Mouse (Mus musculus) T-helper 1 cell (primary cell): ENCODE measurements around the gene Recql5.
"Not testable (repeated sequence)": the region's sequence is repeated elsewhere in the genome, so short reads cannot be mapped to it uniquely, and the experiment has no call there.

Experiments used
- in situ Hi-C: fragments of 300-600 bp; cut with MboI, MseI; formaldehyde crosslinking; loops from one replicate; pipeline ENCODE4 v1.15.1; 2025; ENCODE audit warnings: high pct_unique_total_duplicates

Recql5 gene

DNA sequence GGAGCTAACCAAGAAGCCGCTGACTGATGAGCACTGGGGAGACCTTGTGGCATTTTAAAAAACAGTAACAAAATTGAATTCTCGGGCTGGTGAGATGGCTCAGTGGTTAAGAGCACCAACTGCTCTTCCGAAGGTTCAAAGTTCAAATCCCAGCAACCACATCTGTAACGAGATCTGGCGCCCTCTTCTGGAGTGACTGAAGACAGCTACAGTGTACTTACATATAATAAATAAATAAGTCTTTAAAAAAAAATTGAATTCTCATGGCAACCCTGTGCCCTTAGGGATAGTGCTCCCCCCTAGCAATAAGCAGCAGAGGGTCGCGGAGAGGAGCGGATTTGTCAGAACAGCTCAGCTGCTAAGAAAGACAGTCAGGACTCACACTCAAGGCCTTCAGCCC is 69.4 kb downstream of the Recql5 start:
- in situ Hi-C loops, result no loop called here

DNA sequence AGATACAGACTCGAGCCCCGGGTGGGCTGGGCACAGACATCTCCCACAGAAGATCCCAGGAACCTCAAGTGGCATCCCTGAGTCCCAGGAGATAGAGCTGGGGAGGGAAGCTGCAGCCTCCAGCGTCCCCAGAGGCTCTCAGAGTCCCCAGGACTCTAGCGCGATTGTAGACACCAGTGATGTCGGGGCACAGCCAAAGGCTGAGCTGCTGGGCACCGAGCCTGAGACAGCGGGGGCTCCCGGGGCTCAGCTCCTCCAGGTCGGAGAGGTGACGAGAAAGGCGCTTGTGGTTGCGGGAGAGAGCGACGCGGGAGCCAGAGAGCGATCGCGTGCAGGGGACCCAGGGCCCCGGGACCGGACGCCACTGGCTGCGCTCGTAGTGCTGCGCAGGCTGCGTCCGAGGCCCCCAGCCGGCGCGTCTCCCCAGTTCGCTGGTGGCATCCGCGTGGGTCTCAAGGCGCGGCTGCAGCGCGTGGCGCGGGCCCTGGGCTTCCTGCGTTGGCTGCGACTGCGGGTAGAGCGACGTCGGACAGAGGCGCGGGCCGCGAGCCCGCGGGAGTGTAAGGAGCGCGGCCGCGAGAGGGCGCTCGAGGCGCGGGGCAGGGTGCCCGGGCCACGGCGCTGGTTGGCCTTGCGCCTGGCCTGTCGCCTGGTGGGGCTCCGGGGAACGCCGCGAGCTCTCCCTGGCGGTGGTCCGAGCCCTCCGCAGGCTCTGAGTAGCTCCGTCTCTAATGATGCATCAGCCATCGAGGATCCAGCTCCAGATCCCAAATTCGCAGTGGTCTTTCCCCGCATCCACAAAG is 73.9 kb downstream of the Recql5 start:
- in situ Hi-C loops, result no loop called here

DNA sequence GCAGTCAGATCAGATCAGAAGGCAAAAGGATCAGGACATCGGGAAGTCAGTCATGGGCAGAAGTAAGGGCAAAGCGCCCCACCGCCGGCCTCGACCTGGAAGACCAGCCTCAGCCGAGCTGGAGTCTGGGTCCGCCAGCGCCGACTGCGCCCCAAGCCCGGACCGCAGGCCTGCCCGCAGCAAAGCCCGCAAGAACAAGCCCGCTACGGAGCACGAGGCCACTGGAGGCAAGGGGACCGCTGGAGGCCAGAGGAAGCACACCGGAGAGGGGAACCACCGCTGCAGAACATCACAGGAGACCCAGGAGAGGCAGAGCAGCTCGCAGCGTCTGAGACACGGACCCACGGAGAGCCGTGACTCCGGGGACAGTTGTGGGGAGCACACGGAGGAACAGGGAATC is 74.9 kb downstream of the Recql5 start, which contains the start of gene Myo15b:
Gene Myo15b (plus strand): TSS at position 53 of the 400 bp plus-strand sequence.
- in situ Hi-C loops, result no loop called here

DNA sequence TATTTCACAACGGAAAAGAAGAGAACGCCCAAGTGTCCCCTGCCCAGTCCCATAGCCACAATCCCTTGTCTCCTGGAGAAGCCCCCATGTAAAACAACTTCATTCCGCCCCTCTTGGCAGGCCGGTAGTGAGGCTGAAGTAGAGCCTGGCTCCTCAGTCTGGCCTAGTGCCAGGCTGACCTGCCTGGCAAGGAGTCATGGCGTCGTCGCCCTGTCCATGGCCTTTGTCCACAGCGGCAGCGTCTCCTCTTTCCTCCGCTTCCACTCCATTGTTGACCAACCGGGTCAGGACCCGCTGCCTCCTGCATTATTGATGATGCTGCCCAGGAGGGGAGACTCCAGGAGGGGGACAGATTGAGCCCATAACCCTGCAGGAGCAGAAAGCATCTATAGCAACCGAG is 75.3 kb downstream of the Recql5 start:
- in situ Hi-C loops, result no loop called here

DNA sequence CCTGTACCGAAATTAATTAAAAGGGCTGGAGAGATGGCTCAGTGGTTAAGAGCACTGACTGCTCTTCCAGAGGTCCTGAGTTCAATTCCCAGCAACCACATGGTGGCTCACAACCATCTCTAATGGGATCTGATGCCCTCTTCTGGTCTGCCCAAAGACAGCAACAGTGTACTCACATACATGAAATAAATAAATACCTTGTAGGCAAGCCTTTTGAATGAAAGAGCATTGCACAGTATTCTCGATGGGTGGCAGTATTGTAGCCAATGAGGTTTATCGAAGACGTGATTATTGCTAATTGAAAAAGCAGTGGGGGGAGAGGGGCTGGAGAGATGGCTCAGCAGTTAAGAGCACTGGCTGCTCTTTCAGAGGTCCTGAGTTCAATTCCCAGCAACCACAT is 76.1 kb downstream of the Recql5 start:
- in situ Hi-C loops, result not testable (repeated sequence)

DNA sequence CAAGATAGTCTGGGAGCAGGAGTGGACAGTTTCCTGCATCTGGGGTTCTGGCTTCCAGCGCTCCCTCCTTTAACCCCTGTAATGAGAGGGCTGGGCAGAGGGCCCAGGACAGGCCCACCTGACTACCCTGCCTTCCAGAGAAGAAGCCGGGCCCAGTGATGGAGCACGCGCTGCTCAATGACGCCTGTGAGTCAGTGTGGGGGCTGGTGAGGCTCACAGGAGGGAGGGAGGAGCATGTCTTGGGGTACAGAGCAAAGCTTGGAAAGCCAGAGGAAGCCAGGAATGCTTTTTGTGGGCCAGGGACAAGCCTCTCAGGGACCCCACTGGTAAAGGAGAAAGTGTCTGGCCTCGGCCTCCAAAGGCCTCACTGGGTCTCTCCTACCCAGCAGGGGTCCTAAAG is 78.6 kb downstream of the Recql5 start:
- in situ Hi-C loops, result no loop called here

DNA sequence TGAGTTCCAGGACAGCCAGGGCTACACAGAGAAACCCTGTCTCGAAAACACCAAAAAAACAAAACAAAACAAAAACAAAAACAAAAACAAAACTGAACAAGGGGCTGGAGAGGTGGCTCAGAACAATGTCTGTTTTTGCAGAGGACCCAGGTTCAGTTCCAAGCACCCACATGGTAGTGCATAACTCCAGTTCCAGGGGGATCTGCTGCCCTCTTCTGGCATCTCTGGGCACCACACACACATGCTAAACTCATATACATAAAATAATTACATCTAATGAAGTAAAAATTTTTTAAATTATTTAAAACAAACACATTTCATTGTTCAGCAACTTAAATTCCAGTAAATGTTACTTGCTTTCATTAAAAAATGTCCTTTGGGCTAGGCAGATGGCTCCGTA is 87.5 kb downstream of the Recql5 start:
- in situ Hi-C loops, result no loop called here

DNA sequence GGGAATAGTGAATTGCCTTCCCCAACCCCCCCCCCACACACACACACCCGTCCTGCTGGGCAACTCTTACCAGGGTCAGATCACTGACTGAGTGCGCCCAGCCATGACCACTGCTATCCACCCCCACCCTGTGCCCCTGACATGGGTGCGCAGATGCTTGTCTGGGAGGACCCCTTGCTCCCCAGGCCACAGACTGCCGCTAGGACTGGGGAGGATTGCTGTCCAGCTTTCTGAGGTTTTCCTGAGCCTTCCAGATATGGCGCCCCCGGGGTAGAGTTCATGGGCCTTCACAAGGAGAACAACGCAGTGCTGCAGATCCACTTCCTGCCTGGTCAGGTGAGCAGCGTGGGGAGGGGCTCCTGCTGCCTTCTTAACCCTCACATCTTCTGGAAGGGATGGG is 89.0 kb downstream of the Recql5 start:
- in situ Hi-C loops, result no loop called here

DNA sequence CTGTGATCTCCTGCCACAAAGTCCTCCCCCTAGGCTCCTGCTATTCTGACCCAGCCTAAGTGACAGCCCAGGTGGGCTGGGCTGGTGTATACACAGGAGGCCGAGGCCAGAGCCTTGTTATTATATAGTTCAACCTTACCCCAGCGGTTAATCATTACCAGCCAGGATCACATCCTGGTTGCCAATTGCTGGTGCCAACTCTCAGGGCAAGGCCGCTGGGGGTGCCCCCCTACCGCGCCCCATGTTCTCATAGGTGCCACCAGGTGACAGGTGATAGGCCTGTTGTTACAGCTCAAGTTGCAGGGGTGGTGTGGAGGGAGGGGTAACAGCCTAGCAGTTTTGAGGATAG is 89.4 kb downstream of the Recql5 start:
- in situ Hi-C loops, result no loop called here

DNA sequence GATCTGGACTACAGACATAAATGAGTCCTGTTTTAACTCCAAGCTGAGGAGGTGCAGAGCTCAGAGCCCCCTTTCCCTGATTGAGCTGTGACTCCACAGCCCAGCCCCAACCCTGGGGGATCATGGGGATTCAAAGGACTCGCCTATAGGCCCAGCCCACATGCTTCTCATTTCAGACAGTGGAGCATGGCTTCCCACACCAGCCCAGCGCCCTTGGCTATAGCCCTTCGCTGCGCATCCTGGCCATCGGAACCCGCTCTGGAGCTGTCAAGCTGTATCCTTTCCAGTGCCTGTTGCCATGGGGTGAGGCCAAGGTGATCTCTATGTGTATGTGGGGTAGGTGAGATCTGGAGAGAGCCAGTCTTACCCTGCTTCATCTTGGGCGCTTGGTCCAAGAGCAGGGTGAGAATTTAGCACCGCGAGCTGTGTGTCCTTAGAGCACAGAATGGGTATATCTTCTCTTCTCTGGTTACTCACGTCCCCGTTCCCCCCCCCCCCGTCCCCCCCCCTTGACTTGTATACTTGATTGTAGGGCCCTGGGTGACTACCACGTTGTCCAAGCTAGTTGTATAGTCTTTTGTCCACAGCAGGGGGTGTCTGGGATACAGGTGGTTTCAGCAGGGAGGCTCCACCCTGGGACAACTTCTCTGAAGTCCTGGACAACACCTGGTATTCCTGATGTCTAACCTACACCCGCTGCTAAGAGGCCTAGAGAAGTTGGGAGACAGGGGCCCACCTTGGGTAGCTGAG is 90.0 kb downstream of the Recql5 start:
- in situ Hi-C loops, result no loop called here
